Mouse (Mus musculus) mesoderm, embryonic 11.5 days (tissue): ENCODE measurements around the gene Samd15.
"Not testable (repeated sequence)": the region's sequence is repeated elsewhere in the genome, so short reads cannot be mapped to it uniquely, and the experiment has no call there.

Source experiments
- DNase-seq: peaks from one replicate; pipeline ENCODE4 v3.0.0-alpha.2; 2012; ENCODE audit warnings: low read depth, low spot score

Samd15 gene

GRCm38 (mm10) chr12:87199206-87199972 is at the start of gene Samd15:
Gene Samd15 (plus strand): TSS chr12:87199723.
- no peak for DNase-seq

GRCm38 (mm10) chr12:87154448-87154847 is 45.1 kb upstream of the Samd15 start:
- not testable (repeated sequence) for DNase-seq

GRCm38 (mm10) chr12:87157361-87157760 is 42.2 kb upstream of the Samd15 start:
- no peak for DNase-seq

- DNase-seq: no peak
Measured at GRCm38 (mm10) chr12:87158099-87158498, 41.4 kb upstream of the Samd15 start.

- DNase-seq: no peak
Measured at GRCm38 (mm10) chr12:87160310-87160709, 39.2 kb upstream of the Samd15 start.

GRCm38 (mm10) chr12:87160815-87161214 is 38.7 kb upstream of the Samd15 start:
- DNase-seq: no peak

- DNase-seq: no peak
Measured at GRCm38 (mm10) chr12:87175194-87175946, 24.2 kb upstream of the Samd15 start.

GRCm38 (mm10) chr12:87177631-87178030 is 21.9 kb upstream of the Samd15 start:
- DNase-seq: no peak

GRCm38 (mm10) chr12:87193008-87193407 is 6.5 kb upstream of the Samd15 start:
- DNase-seq: no peak

GRCm38 (mm10) chr12:87195069-87195468 is 4.5 kb upstream of the Samd15 start:
- DNase-seq: no peak

- DNase-seq: no peak
Measured at GRCm38 (mm10) chr12:87196310-87196709, 3.2 kb upstream of the Samd15 start.

- no peak for DNase-seq
Measured at GRCm38 (mm10) chr12:87198792-87199191, 731 bp upstream of the Samd15 start.

- DNase-seq: peak; percentile 85
Measured at GRCm38 (mm10) chr12:87199973-87200586, 557 bp downstream of the Samd15 start, which contains the start of gene Tmed8. Gene Tmed8 (minus strand): TSS chr12:87200454.

- DNase-seq: no peak
Measured at GRCm38 (mm10) chr12:87201694-87202093, 2.2 kb downstream of the Samd15 start.

GRCm38 (mm10) chr12:87205789-87206188 is 6.3 kb downstream of the Samd15 start:
- DNase-seq: not testable (repeated sequence)

- no peak for DNase-seq
Measured at GRCm38 (mm10) chr12:87212844-87213606, 13.5 kb downstream of the Samd15 start.

- DNase-seq: no peak
Measured at GRCm38 (mm10) chr12:87216053-87216452, 16.5 kb downstream of the Samd15 start.

GRCm38 (mm10) chr12:87217596-87217995 is 18.1 kb downstream of the Samd15 start:
- DNase-seq: no peak

GRCm38 (mm10) chr12:87219362-87219761 is 19.8 kb downstream of the Samd15 start:
- DNase-seq: peak; percentile 23

- DNase-seq: no peak
Measured at GRCm38 (mm10) chr12:87224950-87225349, 25.4 kb downstream of the Samd15 start.

GRCm38 (mm10) chr12:87226801-87227200 is 27.3 kb downstream of the Samd15 start:
- peak; percentile 4 for DNase-seq

GRCm38 (mm10) chr12:87229633-87230032 is 30.1 kb downstream of the Samd15 start:
- DNase-seq: no peak
